Mouse (Mus musculus): Measurements from ENCODE around the gene Prrt3.

The Prrt3 gene

GRCm38 (mm10) chr6:113451839-113452238 lies 49.9 kb downstream of the Prrt3 start:
- DNase-seq (ENCODE audit: low spot score in 2 of 2), result no peak

DNA sequence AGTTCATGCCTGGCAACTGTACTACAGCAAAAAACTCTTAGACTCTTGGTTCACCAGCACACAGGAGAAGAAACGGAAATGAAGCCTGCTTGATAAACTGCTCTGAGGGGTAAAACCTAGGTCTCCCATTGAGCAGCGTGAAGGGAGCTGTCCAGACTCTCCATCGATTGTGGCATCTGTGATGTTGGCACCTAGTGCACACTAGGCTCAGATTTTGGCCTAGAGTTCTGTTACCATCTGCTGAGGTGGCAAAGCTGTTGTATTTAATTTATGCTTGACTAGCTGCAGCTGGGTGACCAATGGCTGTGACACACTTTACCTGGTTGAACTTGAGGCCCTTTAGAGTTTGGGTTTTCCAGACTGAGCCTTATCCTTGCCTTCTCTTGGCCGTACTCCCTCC lies 54.1 kb downstream of the Prrt3 start:
- no peak for DNase-seq (ENCODE audit: low spot score in 2 of 2)

DNA sequence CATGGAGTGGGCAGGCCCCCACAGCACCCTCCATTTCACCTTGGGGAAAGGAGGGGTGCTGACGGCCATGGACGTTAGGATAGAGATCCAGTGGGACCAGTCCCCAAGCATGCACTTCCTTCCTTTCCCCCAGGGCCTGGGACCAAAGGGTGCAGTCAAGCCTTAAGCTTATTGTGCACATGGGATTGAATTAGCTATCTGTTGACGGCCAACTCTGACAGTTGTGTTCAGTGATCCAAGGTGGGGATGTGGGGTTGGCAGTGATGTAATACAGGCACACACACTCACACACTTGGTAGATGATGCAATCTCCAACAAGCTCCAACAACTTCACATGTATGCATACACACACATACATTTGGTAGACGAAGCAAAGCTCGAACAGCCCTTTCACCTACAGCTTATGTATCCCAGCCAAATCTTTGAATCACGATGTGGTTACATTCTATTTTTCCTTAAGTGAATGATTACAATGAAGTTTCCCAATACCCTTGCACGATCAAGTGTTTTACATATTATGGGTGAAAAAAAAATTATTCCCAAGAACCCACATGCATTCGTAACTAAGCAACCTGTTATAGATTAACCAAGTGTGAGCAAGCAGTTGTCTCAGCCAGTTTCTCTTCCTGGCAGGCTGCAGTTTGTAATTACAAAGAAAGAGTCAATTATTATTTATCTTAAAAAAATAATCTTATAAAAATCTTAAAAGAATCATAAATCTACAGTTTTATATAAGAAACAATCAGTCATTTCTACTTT lies 57.3 kb downstream of the Prrt3 start:
- no peak for DNase-seq (ENCODE audit: low spot score in 2 of 2)

All from spleen, postnatal 10 days (tissue).